Mouse (Mus musculus) liver, postnatal 0 days (tissue): ENCODE measurements at regions not wholly inside any gene's neighbourhood (a gene's known extent, or its start where the extent isn't known, plus 50 kb on each side); places are given as distances from the start of the nearest gene placed in this dataset.

Source experiments
- CTCF ChIP-seq: sonication (generic); IDR thresholded peaks from 2 replicates; pipeline ENCODE4 v1.5.1; 2016; ENCODE audit warnings: antibody characterized with exemption, low read depth
- EP300 ChIP-seq: IDR thresholded peaks from 2 replicates; pipeline ENCODE4 v1.6.1; 2016; ENCODE audit warnings: antibody characterized with exemption, low read depth, mild to moderate bottlenecking

GRCm38 (mm10) chr16:66145280-66145679 is 330.2 kb downstream of the Vgll3 start:
- TF ChIP-seq CTCF (no peak), EP300 (no peak)
